Mouse (Mus musculus) bone marrow macrophage, adult 2 months (primary cell): Measurements from ENCODE around the gene Naga.

ENCODE experiments used
- CTCF ChIP-seq: IDR thresholded peaks from 2 replicates; pipeline ENCODE4 v1.5.1; 2012; ENCODE audit warnings: low read depth, mild to moderate bottlenecking, low read length, moderate library complexity
- POLR2A ChIP-seq: IDR thresholded peaks from 2 replicates; pipeline ENCODE4 v1.6.1; 2012; ENCODE audit warnings: mild to moderate bottlenecking, low read depth, low read length, borderline replicate concordance

DNA sequence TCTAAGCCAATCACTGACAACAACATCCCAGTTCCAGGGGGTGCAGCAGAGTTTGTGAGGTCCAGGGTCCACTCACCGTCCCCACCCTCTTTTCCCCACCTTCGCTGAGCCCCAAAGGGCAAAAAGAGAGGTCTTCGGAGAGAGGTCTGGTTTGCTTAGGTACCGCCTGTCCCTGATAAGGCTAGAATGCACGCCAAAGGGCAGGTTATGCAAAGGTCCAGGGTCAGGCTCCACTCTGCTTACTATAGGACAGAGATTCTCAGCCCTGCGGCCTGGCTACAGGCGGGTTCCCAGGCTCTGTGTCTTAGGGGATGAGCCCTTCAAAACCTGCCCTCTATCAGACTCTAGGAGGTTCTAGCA is 40.8 kb upstream of the Naga start:
- TF ChIP-seq POLR2A (no peak), CTCF (no peak)
